Mouse (Mus musculus): ENCODE results near the gene Gabbr2. TPM values are rescaled to one million over a fixed set of nuclear protein-coding genes. Genes with fewer than 3 reads are reported as not detected.

The Gabbr2 gene
- polyA plus RNA-seq, 1 experiment from 2014 or later = 0.14 TPM

- Histone ChIP-seq H3K27me3 (replicated peaks; ENCODE audit: control insufficient read depth, insufficient read depth, low read length) (no peaks in the 10 kb centered on the region), H3K4me2 (replicated peaks; ENCODE audit: low read depth) (no peak overlapping the region), H3K36me3 (ENCODE audit: control insufficient read depth, insufficient read depth) (no peaks in the 10 kb centered on the region), H3K4me1 (replicated peaks; ENCODE audit: control insufficient read depth, insufficient read depth, low read length) (no peaks in the 10 kb centered on the region), H3K27ac (ENCODE audit: low read depth, low read length) (no peak overlapping the region), H3K4me3 (ENCODE audit: low read depth, low read length) (no peak overlapping the region), H3K9me3 (ENCODE audit: control insufficient read depth) (no peaks in the 10 kb centered on the region), H3K9ac (ENCODE audit: low read depth, low read length) (no peak overlapping the region)
- no peak for TF ChIP-seq CTCF (IDR thresholded peaks at IDR 0.05; ENCODE audit: low read depth)
- ATAC-seq = no peak
- WGBS = 70% methylated on average over 6 of the region's 6 CpGs
These were observed 146.6 kb downstream of the Gabbr2 start for GRCm38 (mm10) chr4:46844982-46845643.

- WGBS = 84% methylated on average over 5 of the region's 5 CpGs
- no peaks in the 10 kb centered on the region for H3K9me3 ChIP-seq (ENCODE audit: control insufficient read depth)
- no peaks in the 10 kb centered on the region for H3K36me3 ChIP-seq (ENCODE audit: control insufficient read depth, insufficient read depth)
- no peak overlapping the region for H3K9ac ChIP-seq (ENCODE audit: low read depth, low read length)
- no peak for ATAC-seq
- H3K4me2 ChIP-seq (replicated peaks; ENCODE audit: low read depth) = no peak overlapping the region
- TF ChIP-seq CTCF (IDR thresholded peaks at IDR 0.05; ENCODE audit: low read depth) = no peak
- H3K4me3 ChIP-seq (ENCODE audit: low read depth, low read length) = no peak overlapping the region
- H3K27ac ChIP-seq (ENCODE audit: low read depth, low read length) = no peak overlapping the region
- no peaks in the 10 kb centered on the region for H3K27me3 ChIP-seq (replicated peaks; ENCODE audit: control insufficient read depth, insufficient read depth, low read length)
- no peaks in the 10 kb centered on the region for H3K4me1 ChIP-seq (replicated peaks; ENCODE audit: control insufficient read depth, insufficient read depth, low read length)
These were observed 147.1 kb downstream of the Gabbr2 start for GRCm38 (mm10) chr4:46844567-46844966.

- H3K4me1 ChIP-seq (replicated peaks; ENCODE audit: control insufficient read depth, insufficient read depth, low read length) = no peaks in the 10 kb centered on the region
These were observed 149.1 kb downstream of the Gabbr2 start for GRCm38 (mm10) chr4:46842596-46842995.

GRCm38 (mm10) chr4:46840146-46840545 is 151.5 kb downstream of the Gabbr2 start:
- no peak for TF ChIP-seq CTCF (IDR thresholded peaks at IDR 0.05; ENCODE audit: low read depth)
- 73% methylated on average over 6 of the region's 6 CpGs for WGBS
- Histone ChIP-seq H3K9me3 (ENCODE audit: control insufficient read depth) (no peaks in the 10 kb centered on the region), H3K4me2 (replicated peaks; ENCODE audit: low read depth) (no peak overlapping the region), H3K36me3 (ENCODE audit: control insufficient read depth, insufficient read depth) (no peaks in the 10 kb centered on the region), H3K4me3 (ENCODE audit: low read depth, low read length) (no peak overlapping the region), H3K27me3 (replicated peaks; ENCODE audit: control insufficient read depth, insufficient read depth, low read length) (no peaks in the 10 kb centered on the region), H3K27ac (ENCODE audit: low read depth, low read length) (no peak overlapping the region), H3K4me1 (replicated peaks; ENCODE audit: control insufficient read depth, insufficient read depth, low read length) (no peaks in the 10 kb centered on the region), H3K9ac (ENCODE audit: low read depth, low read length) (no peak overlapping the region)
- ATAC-seq = no peak

More at GRCm38 (mm10) chr4:46842596-46842995, 149.1 kb downstream of the Gabbr2 start:
- no peak overlapping the region for H3K4me3 ChIP-seq (ENCODE audit: low read depth, low read length)
- H3K27ac ChIP-seq (ENCODE audit: low read depth, low read length) = no peak overlapping the region
- H3K4me2 ChIP-seq (replicated peaks; ENCODE audit: low read depth) = no peak overlapping the region
- no peak overlapping the region for H3K9ac ChIP-seq (ENCODE audit: low read depth, low read length)
- WGBS = 93% methylated on average over 7 of the region's 7 CpGs
- TF ChIP-seq CTCF (IDR thresholded peaks at IDR 0.05; ENCODE audit: low read depth) = no peak
- H3K36me3 ChIP-seq (ENCODE audit: control insufficient read depth, insufficient read depth) = no peaks in the 10 kb centered on the region
- ATAC-seq = no peak
- H3K9me3 ChIP-seq (ENCODE audit: control insufficient read depth) = no peaks in the 10 kb centered on the region
- H3K27me3 ChIP-seq (replicated peaks; ENCODE audit: control insufficient read depth, insufficient read depth, low read length) = no peaks in the 10 kb centered on the region

- no peaks in the 10 kb centered on the region for H3K4me1 ChIP-seq (replicated peaks; ENCODE audit: control insufficient read depth, insufficient read depth, low read length)
- H3K9me3 ChIP-seq (ENCODE audit: control insufficient read depth) = no peaks in the 10 kb centered on the region
- no peak for TF ChIP-seq CTCF (IDR thresholded peaks at IDR 0.05; ENCODE audit: low read depth)
- H3K27ac ChIP-seq (ENCODE audit: low read depth, low read length) = no peak overlapping the region
- no peak overlapping the region for H3K4me3 ChIP-seq (ENCODE audit: low read depth, low read length)
- no peak for ATAC-seq
- H3K36me3 ChIP-seq (ENCODE audit: control insufficient read depth, insufficient read depth) = no peaks in the 10 kb centered on the region
- no peak overlapping the region for H3K4me2 ChIP-seq (replicated peaks; ENCODE audit: low read depth)
- H3K9ac ChIP-seq (ENCODE audit: low read depth, low read length) = no peak overlapping the region
- no peaks in the 10 kb centered on the region for H3K27me3 ChIP-seq (replicated peaks; ENCODE audit: control insufficient read depth, insufficient read depth, low read length)
- WGBS = 70% methylated on average over 7 of the region's 7 CpGs
These were observed 154.3 kb downstream of the Gabbr2 start for GRCm38 (mm10) chr4:46837362-46837761.

- H3K4me1 ChIP-seq (replicated peaks; ENCODE audit: control insufficient read depth, insufficient read depth, low read length) = no peaks in the 10 kb centered on the region
- ATAC-seq = no peak
- 76% methylated on average over 18 of the region's 18 CpGs for WGBS
- H3K4me2 ChIP-seq (replicated peaks; ENCODE audit: low read depth) = no peak overlapping the region
- H3K27ac ChIP-seq (ENCODE audit: low read depth, low read length) = no peak overlapping the region
- no peaks in the 10 kb centered on the region for H3K27me3 ChIP-seq (replicated peaks; ENCODE audit: control insufficient read depth, insufficient read depth, low read length)
- no peaks in the 10 kb centered on the region for H3K9me3 ChIP-seq (ENCODE audit: control insufficient read depth)
- no peaks in the 10 kb centered on the region for H3K36me3 ChIP-seq (ENCODE audit: control insufficient read depth, insufficient read depth)
- H3K4me3 ChIP-seq (ENCODE audit: low read depth, low read length) = no peak overlapping the region
- TF ChIP-seq CTCF (IDR thresholded peaks at IDR 0.05; ENCODE audit: low read depth) = no peak
- no peak overlapping the region for H3K9ac ChIP-seq (ENCODE audit: low read depth, low read length)
These were observed 155.6 kb downstream of the Gabbr2 start for GRCm38 (mm10) chr4:46836065-46836464.
